Mouse (Mus musculus) forebrain, embryonic 14.5 days (tissue): ENCODE data around the gene Ubqln4. TPM values are rescaled to one million over a fixed set of nuclear protein-coding genes. Genes with fewer than 3 reads are reported as not detected.

Experiments
- ATAC-seq: fragments of 200-750 bp; cut with Nextera tagmentation; 2 replicates; pipeline ENCODE4 v1.8.0; 2017; ENCODE audit warnings: mild to moderate bottlenecking, moderate library complexity
- DNase-seq: peaks from one replicate; pipeline ENCODE4 v3.0.0-alpha.2; 2015; ENCODE audit warnings: low spot score
- H3K27ac ChIP-seq: fragments of 300-500 bp; sonication (generic); 2 replicates; pipeline ENCODE4 v1.5.1; 2014; ENCODE audit warnings: low read depth, mild to moderate bottlenecking, control low read depth, low read length, moderate library complexity
- H3K27me3 ChIP-seq: fragments of 300-500 bp; sonication (generic); replicated peaks from 2 replicates; pipeline ENCODE4 v1.6.1; 2014; ENCODE audit warnings: low read length, control low read depth, mixed read lengths; ENCODE audit not compliant: control insufficient read depth, insufficient read depth
- H3K36me3 ChIP-seq: fragments of 300-500 bp; sonication (generic); 2 replicates; pipeline ENCODE4 v1.6.1; 2014; ENCODE audit warnings: low read length, control low read depth; ENCODE audit not compliant: control insufficient read depth, insufficient read depth
- H3K4me1 ChIP-seq: fragments of 300-500 bp; sonication (generic); 2 replicates; pipeline ENCODE4 v1.6.1; 2014; ENCODE audit warnings: antibody characterized with exemption, low read length, control low read depth; ENCODE audit not compliant: control insufficient read depth, insufficient read depth
- H3K4me2 ChIP-seq: fragments of 300-500 bp; sonication (generic); 2 replicates; pipeline ENCODE4 v1.6.1; 2014; ENCODE audit warnings: mild to moderate bottlenecking, control low read depth, low read length
- H3K4me3 ChIP-seq: fragments of 300-500 bp; sonication (generic); 2 replicates; pipeline ENCODE4 v1.5.1; 2014; ENCODE audit warnings: low read depth, low read length, control low read depth
- H3K9ac ChIP-seq: fragments of 300-500 bp; sonication (generic); 2 replicates; pipeline ENCODE4 v1.6.1; 2014; ENCODE audit warnings: mild to moderate bottlenecking, low read length, control low read depth, moderate library complexity
- H3K9me3 ChIP-seq: fragments of 300-500 bp; sonication (generic); replicated peaks from 2 replicates; pipeline ENCODE4 v1.6.1; 2016; ENCODE audit warnings: low read length, control low read depth, mixed read lengths; ENCODE audit not compliant: control insufficient read depth
- WGBS: fragments of 180-500 bp; shearing (Covaris S2); extraction: QIAGEN DNeasy Blood & Tissue Kit; methylation state at CpG from one replicate; pipeline ENCODE4 v1.1.7; 2014; 5-methylcytosine and 5-hydroxymethylcytosine counted together
- polyA plus RNA-seq: library from polyadenylated mRNA; unstranded; fragments of >200 nt; fragmentation: Nextera tagmentation; extraction: Ambion mirVana; gene quantifications from 2 replicates; pipeline ENCODE4 v1.2.1, GENCODE M21; 2014

The Ubqln4 gene
- 40.5 and 43.3 TPM in 2 replicates for polyA plus RNA-seq

DNA sequence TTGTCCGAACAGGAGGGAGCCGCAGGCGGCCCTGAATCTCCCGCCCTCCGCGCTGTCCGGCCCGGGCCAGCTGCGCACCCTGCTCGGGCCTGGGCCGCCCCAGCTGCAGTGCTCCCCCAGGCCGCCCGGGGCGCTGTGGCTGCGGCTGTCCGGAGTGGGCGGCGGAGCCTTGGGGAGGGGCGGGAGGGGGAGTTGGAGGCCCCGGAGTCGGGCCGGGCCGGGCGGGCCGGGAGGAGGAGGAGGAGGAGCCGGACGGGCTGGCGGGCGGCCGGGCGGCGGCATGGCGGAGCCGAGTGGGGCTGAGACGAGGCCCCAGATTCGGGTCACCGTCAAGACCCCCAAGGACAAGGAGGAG lies at the start of gene Ubqln4:
Gene Ubqln4, plus strand, starts transcription at position 234 of the 355 bp plus-strand sequence.
- 0% methylated on average over 36 of the region's 37 CpGs for WGBS

DNA sequence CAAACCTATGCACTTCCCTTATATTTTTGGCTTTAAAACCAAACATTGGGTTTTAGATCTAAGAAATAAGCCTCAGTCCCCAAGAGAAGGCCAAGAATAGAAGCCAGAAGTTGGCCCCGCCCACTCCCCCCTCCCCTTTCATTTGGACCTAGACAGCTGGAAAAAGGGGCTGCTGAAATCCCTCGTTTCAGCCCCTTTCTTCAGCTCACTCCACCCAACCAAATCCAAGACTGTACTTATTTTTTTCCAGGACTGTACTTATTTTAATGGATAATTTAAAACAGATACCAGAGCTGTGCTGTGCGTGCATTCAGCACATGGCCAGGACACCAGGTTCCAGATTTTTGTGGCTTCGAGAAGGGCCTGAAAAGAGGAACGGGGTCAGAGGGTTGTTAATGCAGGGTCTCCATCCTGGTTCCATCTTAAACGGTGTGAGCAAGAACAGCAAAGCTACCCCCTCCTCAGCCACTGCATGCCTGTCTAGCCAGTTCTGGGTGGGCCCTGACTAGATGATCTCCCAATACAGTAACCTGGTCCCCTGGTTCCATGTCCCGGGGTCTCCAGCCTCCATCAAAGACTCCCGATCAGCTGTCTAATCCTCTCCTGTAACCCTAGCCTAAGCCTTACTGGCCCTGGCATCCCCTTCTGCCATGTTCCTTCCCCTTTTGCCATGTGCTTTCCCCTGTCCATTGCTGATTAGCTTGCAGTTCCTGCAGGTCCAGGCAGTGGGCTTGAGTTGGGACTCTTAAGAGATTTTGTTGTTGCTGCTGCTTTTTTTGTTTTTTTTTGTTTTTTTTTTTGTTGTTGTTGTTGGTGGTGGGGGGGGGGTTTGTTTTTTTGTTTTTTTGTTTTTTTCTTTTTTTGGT lies 49.4 kb upstream of the Ubqln4 start:
- Histone ChIP-seq H3K9me3 (no peaks in the 10 kb centered on the region), H3K36me3 (no peaks in the 10 kb centered on the region)
- 46% methylated on average over 8 of the region's 8 CpGs for WGBS

More for the DNA sequence above, at the start of gene Ubqln4:
- DNase-seq (peak; percentile 88), ATAC-seq (peak; percentile 88)
- Histone ChIP-seq H3K27me3 (no peaks in the 10 kb centered on the region), H3K4me1 (peaks cover 16% of the 10 kb centered on the region), H3K4me2 (peak within 1 kb of the TSS; percentile 81), H3K9me3 (no peaks in the 10 kb centered on the region), H3K4me3 (peak within 1 kb of the TSS; percentile 93), H3K36me3 (peaks cover 24% of the 10 kb centered on the region), H3K9ac (peak within 1 kb of the TSS; percentile 94), H3K27ac (peak within 1 kb of the TSS; percentile 94)

DNA sequence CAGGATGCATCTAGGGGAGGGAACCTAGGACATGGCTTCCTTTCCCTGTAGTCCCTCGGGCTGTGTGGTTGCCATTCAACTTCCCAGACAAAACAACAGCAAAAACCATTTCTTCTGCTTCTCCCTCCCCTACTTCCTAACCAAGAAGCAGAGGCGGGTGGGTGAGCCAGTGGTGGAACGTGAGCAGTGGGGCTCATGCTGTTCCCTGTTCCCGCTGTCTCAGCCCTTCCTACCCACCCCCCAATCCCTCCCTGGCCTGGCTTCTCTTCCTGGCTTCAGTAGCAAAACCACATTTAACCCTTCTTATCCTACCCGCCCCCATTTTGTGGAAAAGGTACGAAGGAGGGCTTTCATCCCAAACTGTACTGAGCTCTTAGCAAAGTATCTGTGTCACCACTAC lies 48.5 kb upstream of the Ubqln4 start:
- ATAC-seq (no peak), DNase-seq (no peak)
- H3K4me3 ChIP-seq: no peak overlapping the region
- no peak overlapping the region for H3K27ac ChIP-seq
- no peaks in the 10 kb centered on the region for H3K9me3 ChIP-seq
- no peaks in the 10 kb centered on the region for H3K36me3 ChIP-seq
- H3K27me3 ChIP-seq: no peaks in the 10 kb centered on the region
- 69% methylated on average over 6 of the region's 6 CpGs for WGBS
- peaks cover 2% of the 10 kb centered on the region; the same call in 1 of the 2 replicates for H3K4me1 ChIP-seq
- H3K9ac ChIP-seq: no peak overlapping the region
- H3K4me2 ChIP-seq: no peak overlapping the region

More for the DNA sequence above, 49.4 kb upstream of the Ubqln4 start:
- peaks cover 2% of the 10 kb centered on the region; the same call in 1 of the 2 replicates for H3K4me1 ChIP-seq
- no peak overlapping the region for H3K9ac ChIP-seq
- no peak for DNase-seq
- H3K27me3 ChIP-seq: no peaks in the 10 kb centered on the region
- no peak overlapping the region for H3K4me3 ChIP-seq
- H3K27ac ChIP-seq: no peak overlapping the region
- H3K4me2 ChIP-seq: no peak overlapping the region
- no peak for ATAC-seq

DNA sequence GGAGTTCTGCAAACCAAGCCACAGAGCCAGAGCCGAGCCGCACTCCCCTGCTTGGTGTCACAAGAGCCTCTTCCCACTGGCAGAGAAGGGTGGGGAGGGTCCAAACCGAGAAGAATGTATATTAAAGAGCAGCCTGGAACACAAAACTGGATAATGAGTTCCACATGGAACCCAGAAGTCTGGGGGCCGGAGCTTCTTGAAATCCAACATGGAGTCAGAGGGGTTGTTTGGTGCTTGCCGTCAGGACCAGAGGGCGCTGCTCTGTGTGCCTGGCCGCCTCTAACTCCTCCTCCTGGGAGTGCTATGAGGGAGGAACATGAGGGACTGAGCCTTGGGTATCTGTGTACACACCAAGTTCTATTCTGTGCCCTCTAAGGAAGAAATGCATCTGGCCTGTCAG lies 47.8 kb upstream of the Ubqln4 start:
- H3K27me3 ChIP-seq: no peaks in the 10 kb centered on the region
- H3K4me2 ChIP-seq: no peak overlapping the region
- no peak overlapping the region for H3K9ac ChIP-seq
- H3K27ac ChIP-seq: no peak overlapping the region
- no peaks in the 10 kb centered on the region for H3K9me3 ChIP-seq
- H3K4me1 ChIP-seq: peaks cover 6% of the 10 kb centered on the region; the same call in 1 of the 2 replicates
- H3K4me3 ChIP-seq: no peak overlapping the region
- DNase-seq (no peak), ATAC-seq (no peak)
- no peaks in the 10 kb centered on the region for H3K36me3 ChIP-seq
- WGBS: 51% methylated on average over 7 of the region's 7 CpGs

DNA sequence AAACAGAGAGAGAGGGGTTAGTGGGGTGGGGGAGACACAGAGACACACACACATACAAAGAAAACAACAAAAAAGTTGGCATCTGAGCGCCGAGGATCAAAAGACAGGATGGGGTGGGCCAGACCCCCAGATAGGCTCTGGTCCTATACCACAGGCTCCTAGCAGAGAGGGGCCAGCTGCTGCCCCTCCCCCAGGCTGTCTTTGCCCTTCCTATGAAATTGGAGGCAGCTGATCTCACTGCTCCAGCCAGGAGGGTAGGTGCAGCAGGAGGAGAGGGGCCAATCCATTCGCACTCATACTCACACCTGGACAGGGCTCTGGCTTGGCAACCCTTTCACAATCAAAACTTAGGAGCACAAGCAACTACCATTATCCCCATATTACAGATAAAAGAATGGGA lies 44.3 kb upstream of the Ubqln4 start:
- peaks cover 12% of the 10 kb centered on the region for H3K4me1 ChIP-seq
- H3K9ac ChIP-seq: peak overlapping the region; percentile 62
- H3K4me3 ChIP-seq: peak overlapping the region; percentile 32
- H3K4me2 ChIP-seq: peak overlapping the region; percentile 61
- no peaks in the 10 kb centered on the region for H3K27me3 ChIP-seq
- DNase-seq: no peak
- H3K9me3 ChIP-seq: no peaks in the 10 kb centered on the region
- 59% methylated on average over 3 of the region's 3 CpGs for WGBS
- H3K27ac ChIP-seq: peak overlapping the region; percentile 91
- peak; percentile 2; the same call in 1 of the 2 replicates for ATAC-seq
- no peaks in the 10 kb centered on the region for H3K36me3 ChIP-seq

DNA sequence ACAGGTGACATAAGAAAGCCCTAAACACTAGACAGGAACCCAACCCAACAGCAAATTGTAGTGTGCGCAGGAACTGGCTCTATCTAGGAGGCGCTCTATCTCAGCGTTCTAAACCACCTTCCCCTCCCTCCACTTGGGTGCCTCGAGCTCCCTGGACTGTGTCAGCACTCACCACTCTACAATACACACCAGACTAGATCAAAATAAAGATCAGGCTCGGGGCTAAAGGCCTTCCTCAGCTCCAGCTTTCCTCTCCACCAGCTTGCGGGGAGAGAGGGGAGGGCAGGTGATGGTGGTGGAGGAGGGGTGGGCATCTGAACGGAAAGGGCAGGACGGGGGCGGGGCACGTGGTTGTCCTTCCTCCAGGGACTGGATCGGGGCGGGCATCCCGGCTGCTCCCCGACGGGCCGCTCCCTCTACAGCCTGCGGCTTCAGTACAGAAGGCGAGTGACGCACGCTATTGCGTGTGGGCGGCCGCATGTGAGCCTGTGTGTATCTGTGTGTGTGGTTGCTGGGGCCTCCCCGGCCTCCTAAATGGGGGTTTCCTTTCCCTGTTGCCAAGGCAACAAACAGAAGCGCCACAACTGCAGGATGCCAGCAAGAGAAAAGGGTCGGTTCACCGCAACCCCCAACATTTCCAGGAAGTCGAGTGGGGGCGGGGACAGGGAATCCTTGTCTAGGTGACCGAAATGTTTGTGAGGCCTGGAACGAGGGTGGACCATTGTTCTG lies 43.7 kb upstream of the Ubqln4 start, which contains the start of gene Lmna:
Gene Lmna, minus strand, starts transcription at position 265 of the 729 bp plus-strand sequence.
- Histone ChIP-seq H3K36me3 (no peaks in the 10 kb centered on the region), H3K27ac (peak within 1 kb of the TSS; percentile 91), H3K4me3 (peak within 1 kb of the TSS; percentile 32), H3K27me3 (no peaks in the 10 kb centered on the region), H3K9ac (peak within 1 kb of the TSS; percentile 62), H3K9me3 (no peaks in the 10 kb centered on the region), H3K4me2 (peak within 1 kb of the TSS; percentile 61), H3K4me1 (peaks cover 12% of the 10 kb centered on the region)
- ATAC-seq (peak; percentile 98), DNase-seq (peak; percentile 95)
- WGBS: under 1% methylated on average over 31 of the region's 31 CpGs

DNA sequence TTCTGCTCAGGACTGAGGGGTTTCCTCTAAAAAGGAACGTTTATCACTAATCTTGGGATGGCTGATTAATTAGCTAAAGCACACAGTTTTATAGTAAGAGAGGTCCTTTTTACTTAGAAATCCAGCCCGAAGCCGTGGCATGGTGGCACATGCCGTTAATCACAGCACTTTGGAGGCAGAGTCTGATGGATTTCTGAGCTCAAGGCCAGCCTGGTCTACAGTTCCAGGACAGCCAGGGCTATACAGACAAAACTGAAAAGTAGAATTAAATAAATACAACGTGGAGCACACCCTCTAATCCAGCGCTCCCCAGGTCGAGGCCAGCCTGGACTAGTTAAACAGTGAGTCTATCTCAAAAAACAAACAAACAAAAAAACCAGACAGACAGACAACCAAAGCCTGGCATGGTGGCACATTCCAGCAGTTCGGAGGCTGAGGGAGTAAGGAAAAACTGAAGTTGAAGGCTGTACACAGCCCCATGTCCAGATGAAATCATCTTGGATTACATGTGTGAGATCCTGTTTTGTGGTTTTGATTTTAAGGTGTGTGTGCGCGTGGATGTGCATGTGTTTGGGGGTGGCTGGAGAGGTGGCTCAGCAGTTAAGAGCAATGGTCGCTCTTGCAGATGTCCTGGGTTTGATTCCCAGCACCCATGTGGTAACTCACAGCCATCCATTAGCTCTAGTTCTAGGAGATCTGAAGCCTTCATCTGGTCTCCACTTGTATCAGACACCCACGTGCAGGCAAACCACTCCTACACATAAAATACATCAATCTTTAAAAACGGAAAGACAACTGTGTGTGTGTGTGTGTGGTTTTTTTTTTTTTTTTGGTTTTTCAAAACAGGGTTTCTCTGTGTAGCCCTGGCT lies 42.9 kb upstream of the Ubqln4 start:
- Histone ChIP-seq H3K4me1 (peaks cover 12% of the 10 kb centered on the region), H3K27me3 (no peaks in the 10 kb centered on the region), H3K9me3 (no peaks in the 10 kb centered on the region), H3K9ac (peak overlapping the region; percentile 62; the same call in 1 of the 2 replicates), H3K36me3 (no peaks in the 10 kb centered on the region), H3K4me2 (peak overlapping the region; percentile 61), H3K27ac (peak overlapping the region; percentile 91; the same call in 1 of the 2 replicates), H3K4me3 (peak overlapping the region; percentile 32)
- no peak for DNase-seq
- ATAC-seq: peak; percentile 25
- whole genome bisulfite sequencing: 48% methylated on average over 13 of the region's 13 CpGs

DNA sequence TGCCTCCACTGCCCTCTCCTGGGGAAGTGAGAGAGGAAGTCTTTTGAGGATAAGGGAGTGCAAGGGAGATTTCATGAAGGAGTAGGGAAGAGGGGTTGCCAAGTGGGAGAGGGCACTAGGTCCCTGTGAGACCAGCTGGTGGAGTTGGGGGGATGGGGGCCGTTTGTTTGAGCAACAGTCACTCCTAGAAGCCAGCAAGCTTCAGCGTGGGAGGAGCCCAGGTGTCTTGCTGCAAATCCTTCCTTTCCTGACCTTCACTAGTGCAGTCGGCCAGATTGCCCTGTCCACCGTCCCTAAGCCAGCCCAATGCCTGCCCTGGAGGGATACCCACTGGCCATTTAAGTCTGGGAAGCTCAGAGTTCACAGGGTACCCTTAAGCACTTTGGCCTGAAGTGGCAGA lies 42.0 kb upstream of the Ubqln4 start:
- no peak overlapping the region for H3K27ac ChIP-seq
- DNase-seq (no peak), ATAC-seq (no peak)
- H3K36me3 ChIP-seq: no peaks in the 10 kb centered on the region
- no peak overlapping the region for H3K4me2 ChIP-seq
- H3K27me3 ChIP-seq: no peaks in the 10 kb centered on the region
- no peaks in the 10 kb centered on the region for H3K9me3 ChIP-seq
- 67% methylated on average over 4 of the region's 4 CpGs for WGBS
- H3K4me3 ChIP-seq: no peak overlapping the region
- peaks cover 12% of the 10 kb centered on the region for H3K4me1 ChIP-seq
- H3K9ac ChIP-seq: no peak overlapping the region
